Mouse (Mus musculus): ENCODE results near the gene Tcp11l1.

GRCm38 (mm10) chr2:104740248-104740949 is 28.4 kb upstream of the Tcp11l1 start:
- TF ChIP-seq POLR2A (IDR thresholded peaks at IDR 0.05; ENCODE audit: insufficient read depth, low read depth, low read length) (no peak), CTCF (IDR thresholded peaks at IDR 0.05) (no peak), EP300 (IDR thresholded peaks at IDR 0.05; ENCODE audit: insufficient read depth, low read depth, low read length) (no peak)
